Mouse (Mus musculus) limb, embryonic 15.5 days (tissue): ENCODE measurements around the gene Dlg2. TPM values are rescaled to one million over a fixed set of nuclear protein-coding genes. Genes with fewer than 3 reads are reported as not detected.

Experiments
- ATAC-seq: fragments of 200-750 bp; cut with Nextera tagmentation; 2 replicates; pipeline ENCODE4 v1.8.0; 2017; ENCODE audit warnings: low read depth, moderate TSS enrichment; ENCODE audit not compliant: insufficient number of reproducible peaks, low FRiP score, low TSS enrichment
- H3K27ac ChIP-seq: fragments of 300-500 bp; sonication (generic); 2 replicates; pipeline ENCODE4 v1.5.1; 2015; ENCODE audit warnings: moderate library complexity, mild to moderate bottlenecking, inconsistent platforms
- H3K27me3 ChIP-seq: fragments of 300-500 bp; sonication (generic); 2 replicates; pipeline ENCODE4 v1.6.1; 2015; ENCODE audit warnings: inconsistent platforms
- H3K36me3 ChIP-seq: fragments of 300-500 bp; sonication (generic); 2 replicates; pipeline ENCODE4 v1.6.1; 2015; ENCODE audit warnings: inconsistent platforms
- H3K4me1 ChIP-seq: fragments of 300-500 bp; sonication (generic); 2 replicates; pipeline ENCODE4 v1.6.1; 2015; ENCODE audit warnings: inconsistent platforms
- H3K4me2 ChIP-seq: fragments of 300-500 bp; sonication (generic); 2 replicates; pipeline ENCODE4 v1.6.1; 2015; ENCODE audit warnings: mild to moderate bottlenecking, inconsistent platforms
- H3K4me3 ChIP-seq: fragments of 300-500 bp; sonication (generic); 2 replicates; pipeline ENCODE4 v1.5.1; 2015; ENCODE audit warnings: mild to moderate bottlenecking, inconsistent platforms
- H3K9ac ChIP-seq: fragments of 300-500 bp; sonication (generic); 2 replicates; pipeline ENCODE4 v1.6.1; 2015; ENCODE audit warnings: inconsistent platforms
- H3K9me3 ChIP-seq: fragments of 300-500 bp; sonication (generic); 2 replicates; pipeline ENCODE4 v1.6.1; 2016; ENCODE audit warnings: inconsistent platforms
- WGBS: fragments of 180-500 bp; shearing (Covaris S2); methylation state at CpG from one replicate; pipeline ENCODE4 v1.1.7; 2015; 5-methylcytosine and 5-hydroxymethylcytosine counted together
- polyA plus RNA-seq: library from polyadenylated mRNA; unstranded; fragments of >200 nt; fragmentation: Nextera tagmentation; extraction: Ambion mirVana; gene quantifications from 2 replicates; pipeline ENCODE4 v1.2.1, GENCODE M21; 2015

Dlg2 gene
- polyA plus RNA-seq, 1 experiment from 2014 or later, result 7.6 TPM

GRCm38 (mm10) chr7:92275353-92275752 is 1798.9 kb downstream of the Dlg2 start:
- no peak for ATAC-seq
- H3K4me2 ChIP-seq, result no peak overlapping the region
- no peak overlapping the region for H3K9ac ChIP-seq
- WGBS, result 56% methylated on average over 4 of the region's 4 CpGs
- no peaks in the 10 kb centered on the region for H3K36me3 ChIP-seq
- 0 out of 2 replicates have a peak, but pooled peaks cover 4% of the 10 kb centered on the region for H3K4me1 ChIP-seq
- H3K27ac ChIP-seq, result no peak overlapping the region
- no peak overlapping the region for H3K4me3 ChIP-seq
- H3K9me3 ChIP-seq, result no peaks in the 10 kb centered on the region
- no peaks in the 10 kb centered on the region for H3K27me3 ChIP-seq

DNA sequence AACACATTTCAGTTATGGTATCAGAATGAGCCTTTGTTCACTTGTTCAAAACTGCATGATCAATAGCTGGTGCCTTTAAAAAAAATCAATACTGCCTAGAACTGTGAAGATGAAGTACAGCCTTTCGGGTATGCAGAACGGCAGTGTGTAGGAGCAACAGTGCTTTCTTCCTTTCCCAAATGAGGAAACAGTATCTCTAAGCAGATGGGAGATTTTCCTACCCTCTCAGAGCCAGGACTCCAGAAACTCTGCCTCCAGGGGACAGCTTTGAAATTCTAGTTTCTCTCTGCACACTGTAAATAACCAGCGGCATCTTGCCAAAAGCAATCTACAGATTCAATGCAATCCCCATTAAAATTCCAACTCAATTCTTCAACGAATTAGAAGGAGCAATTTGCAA is 1801.2 kb downstream of the Dlg2 start:
- H3K4me2 ChIP-seq, result no peak overlapping the region
- 41% methylated on average over 4 of the region's 4 CpGs for WGBS
- no peak overlapping the region for H3K4me3 ChIP-seq
- no peaks in the 10 kb centered on the region for H3K9me3 ChIP-seq
- peaks cover 10% of the 10 kb centered on the region for H3K4me1 ChIP-seq
- H3K27me3 ChIP-seq, result no peaks in the 10 kb centered on the region
- no peaks in the 10 kb centered on the region for H3K36me3 ChIP-seq
- no peak overlapping the region for H3K9ac ChIP-seq
- no peak for ATAC-seq
- H3K27ac ChIP-seq, result no peak overlapping the region

DNA sequence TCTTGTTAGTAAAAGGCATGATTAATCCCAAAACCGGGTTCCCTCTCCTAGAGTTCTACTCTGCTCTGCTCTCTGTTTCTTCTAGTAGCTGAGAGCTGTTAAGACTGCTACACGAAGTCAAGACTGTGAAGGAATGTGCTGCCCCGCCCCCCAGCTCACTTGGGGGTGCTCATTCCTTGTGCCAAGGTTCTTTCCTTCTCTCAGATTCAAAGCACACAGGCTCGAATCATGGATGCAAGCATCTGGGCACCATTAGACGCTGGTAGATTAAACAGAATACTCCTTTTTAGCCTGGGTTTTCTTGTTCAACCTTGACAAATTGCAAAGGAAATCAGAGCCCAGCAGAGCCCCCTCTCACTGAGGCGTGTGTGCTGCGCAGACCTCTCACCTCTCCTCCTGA is 1804.5 kb downstream of the Dlg2 start:
- Histone ChIP-seq H3K4me3 (no peak overlapping the region), H3K27ac (0 out of 2 replicates have a peak overlapping the region, but pooled peaks have one; percentile 51), H3K9me3 (no peaks in the 10 kb centered on the region), H3K4me1 (peaks cover 10% of the 10 kb centered on the region), H3K4me2 (no peak overlapping the region), H3K36me3 (no peaks in the 10 kb centered on the region), H3K27me3 (no peaks in the 10 kb centered on the region), H3K9ac (no peak overlapping the region)
- ATAC-seq, result no peak
- WGBS, result 20% methylated on average over 7 of the region's 7 CpGs

DNA sequence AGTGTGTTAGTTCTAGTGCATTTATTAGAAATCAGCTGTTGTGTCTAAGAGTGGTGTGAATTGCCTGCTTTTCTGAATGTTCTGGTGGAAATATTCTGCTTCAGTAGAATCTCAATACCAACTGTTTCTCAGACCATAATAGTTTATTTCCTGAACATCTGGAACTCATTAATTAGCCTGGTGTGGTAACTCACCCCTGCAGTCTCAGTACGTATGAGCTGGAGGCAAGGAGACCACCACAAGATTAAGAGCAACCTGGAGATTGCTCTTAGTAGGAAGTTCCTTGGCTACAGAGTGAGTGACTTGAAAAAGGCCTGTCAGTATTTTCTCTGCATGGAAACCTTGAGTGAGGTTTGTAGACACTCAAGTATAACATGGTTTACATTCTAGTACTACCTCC is 1810.6 kb downstream of the Dlg2 start:
- Histone ChIP-seq H3K4me2 (no peak overlapping the region), H3K4me1 (no peaks in the 10 kb centered on the region), H3K27me3 (no peaks in the 10 kb centered on the region), H3K27ac (no peak overlapping the region), H3K36me3 (no peaks in the 10 kb centered on the region), H3K4me3 (no peak overlapping the region), H3K9ac (no peak overlapping the region), H3K9me3 (no peaks in the 10 kb centered on the region)
- 9% methylated on average over 1 of the region's 1 CpGs for WGBS
- no peak for ATAC-seq

DNA sequence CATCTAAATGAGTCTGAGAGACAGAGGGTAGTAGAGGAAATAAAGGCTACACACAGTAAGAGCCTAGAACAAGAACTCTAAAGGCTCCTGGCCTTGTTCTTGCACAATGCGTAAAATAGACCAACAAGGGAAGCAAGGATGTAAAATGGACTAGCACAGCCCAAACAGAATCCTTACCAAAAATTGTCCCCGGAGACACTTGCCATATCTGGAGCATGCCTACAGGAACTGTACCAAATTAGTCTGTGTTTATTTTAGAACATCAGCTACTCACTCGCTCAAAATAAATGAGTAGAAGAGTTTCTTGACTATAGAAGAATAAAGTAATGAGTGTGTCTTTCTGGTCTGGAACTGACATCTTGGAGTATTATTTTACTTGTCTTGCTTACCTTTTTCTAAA is 1812.3 kb downstream of the Dlg2 start:
- no peak overlapping the region for H3K4me2 ChIP-seq
- no peaks in the 10 kb centered on the region for H3K36me3 ChIP-seq
- WGBS, result 91% methylated on average over 3 of the region's 3 CpGs
- H3K4me3 ChIP-seq, result no peak overlapping the region
- no peak overlapping the region for H3K9ac ChIP-seq
- H3K9me3 ChIP-seq, result no peaks in the 10 kb centered on the region
- no peak for ATAC-seq
- H3K27me3 ChIP-seq, result no peaks in the 10 kb centered on the region
- H3K27ac ChIP-seq, result no peak overlapping the region
- no peaks in the 10 kb centered on the region for H3K4me1 ChIP-seq

DNA sequence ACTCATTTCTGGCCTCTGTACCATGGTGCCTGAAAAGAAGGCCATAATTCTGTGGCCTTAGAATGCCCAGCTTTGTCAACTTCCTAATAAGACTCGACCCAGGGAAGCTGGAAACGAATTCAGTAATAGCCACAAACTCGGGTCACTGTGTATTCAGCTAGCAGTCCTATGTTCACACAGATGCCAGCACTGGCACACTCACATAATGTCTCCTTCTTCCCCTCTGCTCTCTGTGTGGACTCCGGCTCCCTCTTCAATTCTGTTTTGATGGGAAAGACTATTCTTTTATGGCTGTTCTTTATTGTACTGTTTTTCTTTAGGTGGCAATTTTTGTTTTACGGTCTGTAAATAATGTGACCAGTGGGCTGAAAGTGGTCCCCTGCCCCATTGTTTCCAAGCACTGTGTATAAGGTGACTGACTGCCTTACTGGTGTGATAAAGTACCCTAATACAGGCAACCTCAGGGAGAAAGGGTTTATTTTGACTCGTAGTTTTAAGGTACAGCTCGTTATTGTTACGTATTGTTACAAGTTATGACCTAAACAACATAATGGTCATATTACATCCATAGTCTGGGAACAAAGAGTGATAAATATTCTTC is 1816.5 kb downstream of the Dlg2 start:
- ATAC-seq, result no peak
- no peak overlapping the region for H3K27ac ChIP-seq
- H3K4me2 ChIP-seq, result no peak overlapping the region
- H3K9ac ChIP-seq, result no peak overlapping the region
- H3K4me3 ChIP-seq, result no peak overlapping the region
- 62% methylated on average over 8 of the region's 8 CpGs for WGBS
- H3K9me3 ChIP-seq, result no peaks in the 10 kb centered on the region
- no peaks in the 10 kb centered on the region for H3K27me3 ChIP-seq
- no peaks in the 10 kb centered on the region for H3K4me1 ChIP-seq
- no peaks in the 10 kb centered on the region for H3K36me3 ChIP-seq

- Histone ChIP-seq H3K9me3 (no peaks in the 10 kb centered on the region), H3K4me2 (no peak overlapping the region), H3K27me3 (no peaks in the 10 kb centered on the region), H3K36me3 (no peaks in the 10 kb centered on the region), H3K27ac (no peak overlapping the region), H3K4me1 (no peaks in the 10 kb centered on the region), H3K9ac (no peak overlapping the region), H3K4me3 (no peak overlapping the region)
- 32% methylated on average over 2 of the region's 2 CpGs for WGBS
- no peak for ATAC-seq
Observed at GRCm38 (mm10) chr7:92301046-92301445, 1824.6 kb downstream of the Dlg2 start.

GRCm38 (mm10) chr7:92307634-92308033 is 1831.2 kb downstream of the Dlg2 start:
- H3K27me3 ChIP-seq, result no peaks in the 10 kb centered on the region
- H3K4me3 ChIP-seq, result no peak overlapping the region
- ATAC-seq, result no peak
- no peaks in the 10 kb centered on the region for H3K36me3 ChIP-seq
- H3K27ac ChIP-seq, result no peak overlapping the region
- WGBS, result 88% methylated on average over 2 of the region's 2 CpGs
- H3K4me2 ChIP-seq, result no peak overlapping the region
- no peak overlapping the region for H3K9ac ChIP-seq
- H3K4me1 ChIP-seq, result no peaks in the 10 kb centered on the region
- H3K9me3 ChIP-seq, result no peaks in the 10 kb centered on the region

- ATAC-seq, result no peak
- H3K9me3 ChIP-seq, result no peaks in the 10 kb centered on the region
- no peaks in the 10 kb centered on the region for H3K4me1 ChIP-seq
- no peaks in the 10 kb centered on the region for H3K36me3 ChIP-seq
- H3K4me2 ChIP-seq, result no peak overlapping the region
- no peaks in the 10 kb centered on the region for H3K27me3 ChIP-seq
- H3K9ac ChIP-seq, result no peak overlapping the region
- H3K27ac ChIP-seq, result no peak overlapping the region
- WGBS, result 81% methylated on average over 2 of the region's 2 CpGs
- H3K4me3 ChIP-seq, result no peak overlapping the region
Observed at GRCm38 (mm10) chr7:92308168-92308567, 1831.7 kb downstream of the Dlg2 start.

DNA sequence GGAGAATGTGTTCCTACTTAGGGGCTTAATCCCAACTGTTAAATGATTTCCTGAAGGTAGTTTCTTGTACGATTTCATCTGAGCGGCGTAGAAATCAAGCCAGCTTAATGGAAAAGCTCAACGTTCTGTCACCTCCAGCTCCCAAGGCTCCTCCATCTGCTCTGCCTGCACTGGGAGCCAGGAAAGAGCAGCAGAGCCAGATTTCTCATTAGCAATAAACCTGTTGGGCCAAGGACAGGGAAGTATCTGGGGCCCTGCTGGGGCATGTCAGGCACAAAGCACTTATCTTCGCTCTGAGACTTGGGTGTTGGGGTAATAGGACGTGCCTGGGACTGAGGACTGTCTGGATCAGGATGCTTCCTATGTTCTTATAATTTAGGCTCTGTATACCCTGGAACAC is 1839.9 kb downstream of the Dlg2 start:
- Histone ChIP-seq H3K4me2 (no peak overlapping the region), H3K4me1 (peaks cover 17% of the 10 kb centered on the region), H3K27me3 (no peaks in the 10 kb centered on the region), H3K4me3 (no peak overlapping the region), H3K9ac (no peak overlapping the region), H3K36me3 (no peaks in the 10 kb centered on the region), H3K9me3 (no peaks in the 10 kb centered on the region), H3K27ac (peak overlapping the region; percentile 23)
- 28% methylated on average over 6 of the region's 6 CpGs for WGBS
- peak; percentile 61; the same call in 1 of the 2 replicates for ATAC-seq

GRCm38 (mm10) chr7:92319469-92319868 is 1843.0 kb downstream of the Dlg2 start:
- no peak for ATAC-seq
- H3K4me2 ChIP-seq, result no peak overlapping the region
- WGBS, result 21% methylated on average over 1 of the region's 1 CpGs
- no peak overlapping the region for H3K27ac ChIP-seq
- H3K9me3 ChIP-seq, result no peaks in the 10 kb centered on the region
- H3K27me3 ChIP-seq, result no peaks in the 10 kb centered on the region
- no peak overlapping the region for H3K4me3 ChIP-seq
- H3K36me3 ChIP-seq, result no peaks in the 10 kb centered on the region
- H3K4me1 ChIP-seq, result peaks cover 17% of the 10 kb centered on the region
- H3K9ac ChIP-seq, result no peak overlapping the region

- H3K4me2 ChIP-seq, result no peak overlapping the region
- peaks cover 17% of the 10 kb centered on the region for H3K4me1 ChIP-seq
- no peak overlapping the region for H3K9ac ChIP-seq
- H3K9me3 ChIP-seq, result no peaks in the 10 kb centered on the region
- no peaks in the 10 kb centered on the region for H3K27me3 ChIP-seq
- no peaks in the 10 kb centered on the region for H3K36me3 ChIP-seq
- H3K27ac ChIP-seq, result no peak overlapping the region
- ATAC-seq, result no peak
- H3K4me3 ChIP-seq, result no peak overlapping the region
Observed at GRCm38 (mm10) chr7:92320181-92320580, 1843.7 kb downstream of the Dlg2 start.

DNA sequence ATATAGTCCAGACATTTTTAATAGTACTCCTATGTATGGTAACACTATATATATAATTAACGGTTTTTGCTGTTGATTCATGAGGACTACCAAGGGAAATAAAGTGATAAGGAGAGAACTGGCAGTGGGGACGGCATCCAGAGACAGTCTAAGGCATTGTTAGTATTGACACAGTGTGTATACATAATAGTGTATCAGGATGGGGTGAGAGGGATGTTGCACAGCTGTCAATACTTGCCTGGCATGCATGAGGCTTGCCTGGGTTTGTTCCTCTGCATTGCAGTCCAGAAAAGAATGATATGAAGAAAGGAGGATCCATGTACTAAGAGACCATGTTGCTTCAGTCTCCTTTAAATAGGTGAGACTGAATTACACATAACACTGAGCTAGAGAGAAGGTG is 1845.3 kb downstream of the Dlg2 start:
- no peak for ATAC-seq
- Histone ChIP-seq H3K4me2 (no peak overlapping the region), H3K4me1 (peaks cover 6% of the 10 kb centered on the region; the same call in 1 of the 2 replicates), H3K9me3 (no peaks in the 10 kb centered on the region), H3K9ac (no peak overlapping the region), H3K36me3 (no peaks in the 10 kb centered on the region), H3K4me3 (no peak overlapping the region), H3K27ac (no peak overlapping the region), H3K27me3 (no peaks in the 10 kb centered on the region)
- 78% methylated on average over 2 of the region's 2 CpGs for WGBS
